Mouse (Mus musculus) left cerebral cortex, adult 9 months (tissue): ENCODE measurements around the gene Ech1.

Experiments
- DNase-seq, 2 experiments: peaks; one replicate each; pipeline ENCODE4 v3.0.0; 2022; ENCODE audit warnings: low spot score in 2 of 2

The Ech1 gene

GRCm38 (mm10) chr7:28802846-28803588 is 22.0 kb upstream of the Ech1 start:
- DNase-seq = no peak

GRCm38 (mm10) chr7:28803756-28804155 is 21.3 kb upstream of the Ech1 start:
- DNase-seq = no peak

DNA sequence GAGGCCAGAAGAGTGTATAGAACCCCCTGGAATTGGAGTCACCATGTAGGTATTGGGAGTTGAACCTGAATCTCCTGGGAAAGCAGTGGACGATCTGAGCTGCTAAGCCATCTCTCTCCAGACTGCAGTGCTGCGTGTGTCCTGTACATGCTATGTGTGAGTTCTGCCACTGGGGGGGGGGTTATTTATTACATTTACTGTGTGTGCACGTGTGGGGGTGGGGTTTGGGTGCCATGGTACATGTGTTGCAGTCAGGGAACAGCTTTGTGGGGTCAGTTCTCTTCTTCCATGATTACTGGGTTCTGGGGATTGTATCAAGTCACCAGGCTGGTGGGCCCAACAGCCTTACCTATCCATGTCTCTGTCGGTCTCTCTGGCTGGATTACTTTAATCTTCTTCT is 18.1 kb upstream of the Ech1 start:
- DNase-seq = no peak

GRCm38 (mm10) chr7:28807641-28808220 is 17.3 kb upstream of the Ech1 start:
- DNase-seq = peak in 1 of 2 experiments; percentile 32

DNA sequence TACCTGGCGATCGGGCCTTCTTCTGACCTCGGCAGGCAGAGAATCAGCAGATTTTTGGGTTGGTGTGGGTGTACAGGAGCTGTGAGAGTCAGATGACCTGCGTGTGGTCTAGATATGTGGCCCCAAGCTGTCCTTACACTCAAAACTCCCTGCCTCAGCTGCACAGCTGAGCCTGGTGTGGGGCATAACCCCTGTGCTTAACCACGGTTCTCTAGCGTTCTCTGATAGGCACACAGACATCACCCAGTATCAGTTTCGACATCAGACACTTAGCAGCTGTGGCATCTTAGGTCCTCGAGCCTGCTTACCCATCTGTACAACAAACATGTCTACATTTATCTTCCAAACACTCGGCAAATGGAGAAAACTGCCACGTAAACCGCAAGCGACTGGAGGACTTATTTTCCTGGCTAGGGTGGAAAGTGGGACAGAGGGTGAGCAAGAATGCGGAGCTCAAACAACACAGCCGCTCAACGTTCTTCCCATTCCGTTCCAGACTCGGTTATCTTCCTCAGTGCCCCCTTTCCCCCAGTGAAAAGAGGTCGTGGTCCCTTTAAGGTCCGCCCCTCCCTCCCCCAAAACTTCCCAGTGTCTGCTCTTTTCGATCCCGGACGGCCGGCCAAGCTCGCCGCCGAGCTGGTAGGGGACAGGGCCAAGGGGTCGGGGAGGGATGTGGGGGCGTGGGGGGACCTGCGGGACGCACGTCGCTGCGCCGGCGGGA is 16.6 kb upstream of the Ech1 start, which contains the start of gene Hnrnpl:
Gene Hnrnpl (plus strand): TSS at position 321 of the 721 bp plus-strand sequence.
- DNase-seq = peak in 1 of 2 experiments; percentile 41

DNA sequence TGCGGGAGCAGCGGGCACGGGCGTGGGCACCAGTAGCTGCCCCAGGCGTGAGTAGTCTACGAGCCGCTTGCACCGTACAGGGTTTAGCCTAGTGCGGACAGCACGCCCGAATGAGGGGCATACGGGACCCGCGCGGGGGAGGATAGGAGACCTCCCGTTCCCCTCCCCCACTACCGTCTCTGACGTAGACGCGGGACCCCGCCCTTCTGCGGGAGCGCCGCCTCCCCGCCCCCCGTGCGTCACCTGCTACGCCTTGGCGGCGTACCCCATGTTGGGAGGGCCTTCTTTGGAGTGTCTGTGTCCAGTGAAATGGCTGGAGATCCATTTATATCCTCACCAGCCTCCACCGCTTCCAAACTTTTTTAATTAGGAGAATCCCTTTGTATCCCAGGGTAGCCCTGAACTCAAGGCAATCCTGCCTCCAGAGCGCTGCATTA is 16.0 kb upstream of the Ech1 start:
- peak; percentile 83 to 95 for DNase-seq

GRCm38 (mm10) chr7:28809401-28810089 is 15.5 kb upstream of the Ech1 start:
- DNase-seq = no peak

- DNase-seq = peak; percentile 99
Observed at GRCm38 (mm10) chr7:28810107-28811066, 14.6 kb upstream of the Ech1 start.

GRCm38 (mm10) chr7:28811228-28811627 is 13.8 kb upstream of the Ech1 start:
- DNase-seq = peak in 1 of 2 experiments; percentile 87

DNA sequence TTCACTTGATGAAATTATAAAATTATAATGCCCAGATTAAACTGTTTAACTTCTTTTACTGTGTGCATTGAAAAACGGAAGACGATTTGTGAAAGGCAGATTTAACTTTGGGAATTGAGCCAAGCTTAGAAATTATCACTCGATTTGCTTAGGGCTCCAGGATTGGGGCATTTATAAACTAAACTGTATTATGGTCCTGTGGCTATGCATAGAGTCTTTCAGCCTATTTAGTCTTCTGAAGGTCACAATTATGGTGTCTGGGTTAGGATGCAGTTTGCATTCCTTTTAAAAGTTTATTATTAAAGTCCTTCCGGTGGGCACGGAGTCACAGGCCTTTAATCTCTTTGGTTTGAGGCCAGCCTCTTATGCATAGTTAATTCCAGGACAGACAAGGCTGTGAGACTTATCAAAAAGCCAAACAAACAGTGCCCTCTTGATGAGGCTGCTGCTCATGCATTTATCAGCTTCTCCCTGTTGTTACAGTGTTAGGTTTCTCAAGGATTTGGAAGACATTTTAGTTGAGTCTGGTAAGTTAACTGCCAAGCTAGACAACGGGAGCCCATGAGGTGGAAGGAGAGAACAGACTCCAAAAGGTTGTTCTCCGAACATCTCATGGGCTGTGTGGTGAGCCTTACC is 13.3 kb upstream of the Ech1 start:
- DNase-seq = no peak

DNA sequence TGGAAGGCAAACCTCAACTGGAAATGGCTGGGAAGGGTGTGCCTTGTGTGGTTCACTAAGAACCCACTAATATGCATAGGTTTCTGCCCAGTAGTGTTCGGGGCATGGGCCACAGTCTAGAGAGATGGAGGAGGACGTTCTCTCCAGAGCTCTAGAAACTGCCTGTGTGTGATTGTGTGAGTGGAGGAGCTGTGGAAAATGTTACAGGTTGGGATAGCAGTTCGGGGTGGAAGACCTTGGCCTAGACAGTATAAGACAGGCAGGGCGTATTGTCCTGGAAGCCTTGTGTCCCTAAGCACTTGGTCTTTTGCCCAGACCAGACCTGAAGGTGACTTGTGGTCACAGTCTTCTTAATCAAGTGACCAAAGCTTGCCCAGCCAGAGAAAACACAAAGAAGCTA is 12.6 kb upstream of the Ech1 start:
- DNase-seq = no peak

- DNase-seq = no peak
Observed at GRCm38 (mm10) chr7:28812949-28813348, 12.1 kb upstream of the Ech1 start.

DNA sequence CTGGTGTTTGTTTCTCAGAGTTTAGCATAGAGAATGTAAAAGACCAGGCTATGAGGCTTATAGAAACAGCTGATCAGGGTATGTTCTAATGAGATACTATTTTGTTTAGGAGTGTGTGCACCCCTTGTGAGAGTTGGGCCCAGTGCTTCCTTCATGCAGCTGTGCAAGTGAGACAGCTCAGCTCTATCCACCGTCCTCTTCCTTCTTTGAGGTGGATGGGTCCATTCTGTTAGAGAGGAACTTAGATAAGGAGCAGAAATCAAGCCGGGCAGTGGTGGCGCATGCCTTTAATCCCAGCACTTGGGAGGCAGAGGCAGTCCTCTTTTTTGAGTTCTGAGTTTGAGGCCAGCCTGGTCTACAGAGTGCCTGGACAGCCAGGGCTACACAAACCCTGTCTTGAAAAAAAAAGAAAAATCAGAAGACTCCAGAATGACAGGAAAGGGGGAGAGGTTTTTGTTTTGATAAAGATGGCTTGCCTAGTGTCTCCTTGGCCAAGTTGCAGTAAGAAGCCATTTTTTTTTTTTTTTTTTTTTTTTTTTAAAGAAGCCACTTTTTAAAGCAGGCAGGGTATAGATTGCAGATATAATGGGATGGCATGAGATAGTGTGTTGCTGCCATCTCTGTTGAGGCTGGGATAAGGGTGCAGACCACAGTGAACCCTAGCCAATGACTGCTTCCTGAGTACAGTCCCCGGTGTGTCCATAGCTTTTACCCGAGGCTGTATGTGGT is 10.5 kb upstream of the Ech1 start:
- DNase-seq = no peak

DNA sequence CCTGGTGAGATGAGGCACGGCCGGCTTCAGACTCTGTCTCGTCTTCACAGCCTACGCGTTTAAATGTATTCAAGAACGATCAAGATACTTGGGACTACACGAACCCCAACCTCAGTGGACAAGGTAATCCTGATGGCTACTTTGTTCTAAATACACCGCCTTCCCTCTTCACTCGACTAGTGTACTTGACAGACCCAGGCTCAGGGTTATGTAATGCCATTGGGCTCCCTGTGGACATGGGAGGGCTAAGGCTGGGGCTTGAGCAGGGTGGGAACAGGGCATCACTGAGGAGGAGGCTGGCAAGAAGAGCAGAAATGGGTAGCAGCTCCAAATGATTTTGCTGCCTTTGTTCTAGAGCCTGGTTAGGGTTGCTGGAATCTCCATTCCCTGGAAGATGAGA is 9.8 kb upstream of the Ech1 start:
- no peak for DNase-seq

DNA sequence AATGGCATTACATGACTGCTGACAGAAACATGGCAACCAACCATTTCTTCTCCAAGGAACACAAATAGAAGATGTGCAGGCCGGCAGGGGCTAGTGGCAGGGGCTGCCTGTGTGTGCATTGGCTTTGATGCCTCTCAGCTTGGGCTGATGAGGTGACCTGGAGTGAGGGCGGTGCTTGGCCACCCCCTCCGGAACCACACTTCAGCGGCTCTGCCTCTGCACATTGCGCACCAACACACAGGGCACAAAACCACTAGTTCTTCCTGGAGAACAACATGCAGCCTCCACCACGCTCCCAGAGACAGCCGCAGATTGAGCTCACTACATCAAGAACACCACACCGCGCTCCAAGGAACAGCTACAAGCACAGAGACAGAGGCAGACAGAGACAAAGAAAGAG is 8.8 kb upstream of the Ech1 start:
- no peak for DNase-seq

DNA sequence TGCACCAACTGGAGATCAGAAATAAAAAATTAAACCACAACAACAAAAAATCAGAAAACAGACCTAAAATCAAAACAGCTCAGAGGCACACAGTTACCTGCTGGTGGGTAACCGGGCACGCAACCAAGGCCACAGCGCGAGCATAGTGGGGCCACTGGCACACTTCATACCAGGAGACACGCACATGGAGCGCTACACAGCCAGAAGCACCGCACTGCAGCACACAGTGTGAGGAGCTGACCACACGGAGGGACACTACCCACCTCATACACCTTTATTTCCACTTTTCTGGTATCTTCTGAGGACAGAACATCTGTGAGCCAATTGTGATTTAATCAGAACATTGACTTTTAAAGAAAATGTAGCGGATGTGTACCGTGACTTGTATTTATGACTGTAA is 8.1 kb upstream of the Ech1 start:
- DNase-seq = no peak

DNA sequence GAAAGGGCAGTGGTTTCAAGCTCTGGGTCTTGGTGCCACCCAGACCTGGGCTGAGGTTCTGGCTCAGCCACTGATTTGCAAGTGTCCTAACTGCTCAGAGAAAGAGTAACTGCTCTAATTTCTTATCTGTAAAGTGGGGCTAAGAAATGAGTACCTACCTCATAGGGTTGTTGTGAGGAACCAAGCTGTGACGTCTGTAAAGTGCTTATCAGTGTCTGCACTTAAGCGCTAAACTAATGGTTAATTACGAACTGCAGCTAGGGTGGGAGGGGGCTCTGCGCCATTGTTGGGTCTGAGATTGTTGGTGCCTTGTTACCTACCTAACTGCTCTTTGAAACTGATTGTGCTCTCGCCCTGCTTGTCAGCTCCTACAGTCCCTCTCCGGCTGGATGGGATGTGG is 7.5 kb upstream of the Ech1 start:
- DNase-seq = no peak

- DNase-seq = no peak
Observed at GRCm38 (mm10) chr7:28817957-28818356, 7.1 kb upstream of the Ech1 start.

GRCm38 (mm10) chr7:28818436-28818835 is 6.6 kb upstream of the Ech1 start:
- no peak for DNase-seq
